Mouse (Mus musculus) left cerebral cortex, postnatal 25 days (tissue): ENCODE measurements around the gene Gnb2. TPM values are rescaled to one million over a fixed set of nuclear protein-coding genes. Genes with fewer than 3 reads are reported as not detected.

Experiments used
- DNase-seq, 2 experiments: peaks; one replicate each; pipeline ENCODE4 v3.0.0; 2022; ENCODE audit warnings: low spot score in 2 of 2, mixed read lengths in 1 of 2
- intact Hi-C: fragments of 180-260 bp; cut with DNase I; formaldehyde crosslinking; loops from one replicate; pipeline ENCODE4 v1.15.1; 2025
- total RNA-seq, 2 experiments: library from RNA; stranded (reverse); gene quantifications; 2 replicates each; pipeline ENCODE4 v1.2.3; 2021

The Gnb2 gene
- 100 to 1,000 TPM; 662 to 684 TPM for total RNA-seq

DNA sequence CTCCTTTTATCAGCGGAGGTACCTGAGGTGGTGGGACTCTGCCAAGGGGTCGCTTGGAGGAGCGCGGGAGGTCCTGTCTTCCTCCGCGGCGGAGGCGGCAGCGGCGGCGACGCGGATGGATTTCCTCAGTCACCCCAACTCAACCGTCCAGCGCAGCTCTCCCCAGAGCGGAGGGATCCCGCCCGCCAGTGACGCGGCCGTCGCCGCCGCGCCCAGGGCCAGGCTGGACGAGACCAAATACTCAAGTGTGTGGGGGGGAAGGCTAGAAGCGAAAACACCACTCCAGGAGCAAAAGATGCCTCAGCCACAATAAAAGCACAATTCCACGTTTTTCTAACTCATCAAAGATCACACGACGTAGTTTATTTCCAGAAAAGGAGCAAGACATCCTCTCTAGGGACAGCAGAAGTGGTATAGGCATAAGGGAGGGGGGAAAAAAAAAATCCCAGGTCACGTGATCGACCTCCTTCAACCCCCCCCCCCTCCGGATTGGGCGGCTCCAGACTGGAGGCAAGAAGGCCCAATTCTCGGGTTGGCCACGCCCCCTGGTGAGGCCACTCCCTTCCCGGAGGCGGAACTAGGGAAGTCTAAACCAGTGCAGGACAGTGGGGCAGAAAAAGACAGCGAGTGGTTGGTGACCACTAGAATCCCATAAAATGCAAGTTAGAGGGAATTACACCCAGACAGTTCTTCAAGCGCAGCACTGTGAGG is at the start of gene Gnb2, which contains the start of gene Epo:
Gene Gnb2 (minus strand): TSS at position 394 of the 711 bp plus-strand sequence.
Gene Epo (minus strand): TSS at position 126 of the 711 bp plus-strand sequence.
- intact Hi-C loops, result loop anchor here (1.0 to 10.0 kb wide), 7 partner anchors 20 to 498 kb away; partner anchors contain the start of genes Actl6b, Fbxo24, Gm20605 and Lrch4

DNA sequence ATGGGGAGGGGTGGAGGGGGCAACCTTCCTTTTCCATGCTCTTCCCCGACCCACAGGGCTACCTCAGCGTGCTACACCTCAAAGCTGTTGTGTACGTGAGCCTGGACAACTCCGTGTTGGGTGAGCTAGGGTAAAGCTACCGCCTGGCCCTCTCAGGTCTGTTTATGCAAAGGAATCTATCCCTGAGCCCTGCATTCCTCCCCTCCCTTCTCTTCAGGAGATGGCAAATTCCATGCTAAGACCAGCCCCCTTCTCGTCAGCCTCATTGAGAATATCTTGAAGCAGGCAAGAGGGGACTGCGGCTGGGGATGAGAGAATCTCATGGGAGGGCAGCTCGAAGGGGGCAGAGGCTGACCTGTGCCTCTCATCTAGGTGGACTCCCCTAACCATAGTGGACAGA is 49.4 kb upstream of the Gnb2 start:
- intact Hi-C loops, result loop anchor here (5.0 kb wide), 1 partner anchor 70 kb away; no protein-coding TSS in a partner anchor
- DNase-seq, result no peak

More for the DNA sequence above, at the start of gene Gnb2, which contains the start of gene Epo:
- peak; percentile 98 for DNase-seq

- intact Hi-C loops, result loop anchor here (5.0 kb wide), 1 partner anchor 68 kb away; no protein-coding TSS in a partner anchor
These were observed 46.9 kb upstream of the Gnb2 start for GRCm38 (mm10) chr5:137580246-137580645.

GRCm38 (mm10) chr5:137574470-137574901 is 41.2 kb upstream of the Gnb2 start:
- DNase-seq, result peak; percentile 52 to 68
- intact Hi-C loops, result no loop called here

More at GRCm38 (mm10) chr5:137580246-137580645, 46.9 kb upstream of the Gnb2 start:
- no peak for DNase-seq

DNA sequence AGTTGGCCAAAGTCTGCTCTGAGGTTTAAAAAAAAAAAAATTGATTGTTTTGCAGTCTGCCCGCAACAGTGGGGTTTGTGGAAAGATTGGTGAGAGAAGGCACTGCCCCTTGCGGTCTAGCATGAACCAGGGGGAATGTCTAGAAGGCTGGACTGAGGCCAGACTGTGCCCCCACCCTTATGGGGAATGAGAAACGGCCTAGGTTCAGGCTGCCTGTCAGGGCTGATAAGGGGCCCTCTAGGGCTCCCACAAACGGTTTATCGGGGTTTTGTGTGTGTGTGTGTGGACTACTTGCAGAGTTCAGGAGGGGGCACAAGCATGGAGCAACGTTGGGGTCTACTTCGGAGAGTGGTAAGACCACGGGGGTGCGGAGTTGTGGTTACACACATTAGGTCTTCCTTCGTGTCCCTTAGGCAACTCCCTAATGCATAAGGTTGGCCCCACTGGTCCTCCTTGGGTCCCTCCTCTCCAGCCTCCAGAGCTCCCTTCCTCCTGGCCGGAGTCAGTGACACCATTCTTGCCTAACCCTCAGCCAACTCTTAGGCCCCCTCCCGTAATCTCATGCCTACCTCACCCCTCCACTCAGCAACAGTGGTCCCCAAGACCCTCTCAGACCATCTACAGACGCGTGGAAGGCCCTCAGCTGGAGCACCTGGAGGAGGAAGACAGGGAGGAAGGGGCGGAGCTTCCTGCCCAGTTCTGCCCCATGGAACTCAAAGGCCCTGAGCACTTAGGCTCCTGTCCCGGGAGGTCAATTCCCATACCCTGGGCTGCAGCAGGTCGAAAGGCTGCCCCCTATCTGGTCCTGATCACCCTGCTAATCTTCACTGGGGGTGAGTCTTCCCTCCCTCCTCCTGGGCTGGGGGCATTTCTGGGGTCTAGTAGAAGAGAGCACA is 37.6 kb upstream of the Gnb2 start:
- intact Hi-C loops, result no loop called here
- no peak for DNase-seq

DNA sequence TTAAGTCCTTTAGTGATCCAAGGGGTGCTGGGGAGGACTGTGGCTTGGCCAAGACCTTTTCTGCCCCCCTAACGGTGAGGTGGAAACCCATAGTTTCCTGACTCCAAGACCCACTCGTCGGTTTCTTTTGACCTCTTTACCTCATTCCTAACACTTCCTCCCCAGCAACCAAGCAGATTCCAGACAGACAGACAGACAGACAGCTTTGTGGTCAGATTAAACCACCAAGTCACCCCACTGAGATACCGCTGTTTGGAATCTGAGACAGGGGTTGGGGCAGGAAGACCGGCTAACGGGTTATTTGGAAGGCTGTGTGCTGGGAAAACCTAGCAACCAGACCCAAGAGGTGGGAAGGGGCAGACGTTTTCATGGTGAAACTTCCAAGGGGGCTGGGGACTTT is 36.9 kb upstream of the Gnb2 start:
- intact Hi-C loops, result no loop called here
- no peak for DNase-seq

DNA sequence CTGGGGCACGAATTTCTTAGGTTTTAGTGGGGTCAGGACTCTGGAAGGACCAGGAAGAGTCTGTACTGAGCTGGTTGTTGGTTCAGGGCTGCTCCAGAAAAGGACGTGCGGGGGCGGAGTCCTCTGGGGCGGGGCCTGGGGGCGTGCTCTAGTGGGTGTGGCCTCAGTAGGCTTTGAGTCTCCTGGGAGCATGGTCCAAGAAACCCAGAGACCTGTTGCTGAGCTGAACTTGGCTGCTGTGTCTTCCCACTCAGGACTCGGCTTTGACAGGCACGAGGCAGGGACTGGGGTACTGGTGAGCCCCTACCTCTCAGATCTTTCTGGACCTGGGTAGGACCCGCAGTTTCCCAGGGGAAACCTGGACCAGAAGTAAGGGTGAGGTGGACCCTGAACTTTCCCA is 36.4 kb upstream of the Gnb2 start, which contains the start of gene Tfr2:
Gene Tfr2 (plus strand): TSS at position 176 of the 400 bp plus-strand sequence.
- DNase-seq, result no peak
- intact Hi-C loops, result no loop called here

DNA sequence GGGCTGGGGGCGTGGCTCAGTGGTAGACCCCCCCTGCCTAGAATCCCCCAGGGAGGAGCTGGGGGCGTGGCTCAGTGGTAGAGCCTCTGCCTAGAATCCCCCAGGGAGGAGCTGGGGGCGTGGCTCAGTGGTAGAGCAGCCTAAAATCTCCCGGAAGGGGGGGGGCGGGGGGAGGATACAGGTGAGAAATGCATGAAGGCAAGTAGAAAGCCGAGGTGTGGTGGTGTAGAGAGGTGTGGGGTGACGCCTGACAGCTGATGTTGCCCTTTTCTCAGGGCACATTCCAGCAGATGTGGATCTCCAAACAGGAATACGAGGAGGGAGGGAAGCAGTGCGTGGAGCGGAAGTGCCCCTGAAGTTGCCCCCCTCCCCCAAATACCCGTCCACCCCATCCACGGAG is 35.7 kb upstream of the Gnb2 start:
- DNase-seq, result no peak
- intact Hi-C loops, result no loop called here

DNA sequence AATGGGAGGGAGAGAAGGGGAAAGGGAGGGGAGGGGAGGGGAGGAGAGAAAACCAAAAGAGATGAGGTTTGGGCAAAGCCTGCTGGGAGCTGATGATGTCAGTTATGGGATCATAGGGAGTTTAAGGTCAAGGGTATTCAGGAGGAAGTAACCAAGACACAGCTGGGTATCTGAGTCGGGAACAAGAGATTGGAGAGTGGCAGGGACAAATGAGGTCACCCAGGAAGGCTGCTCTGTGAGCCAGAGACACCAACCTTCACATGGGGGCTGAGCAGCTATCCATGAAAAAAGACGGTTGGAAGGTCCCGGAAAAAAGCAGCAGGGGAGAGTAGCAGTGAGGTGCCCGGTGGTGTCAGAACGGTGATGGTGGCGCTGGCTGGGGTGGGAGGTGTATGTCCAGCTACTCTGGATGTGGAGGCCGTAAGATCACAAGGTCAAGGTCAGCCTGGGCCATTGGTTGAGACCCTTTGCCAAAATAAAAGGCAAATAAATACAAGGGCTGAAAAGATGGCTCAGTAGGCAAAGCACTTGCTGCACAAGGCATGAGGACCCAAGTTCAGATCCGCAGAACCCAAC is 35.0 kb upstream of the Gnb2 start:
- DNase-seq, result no peak
- intact Hi-C loops, result no loop called here

DNA sequence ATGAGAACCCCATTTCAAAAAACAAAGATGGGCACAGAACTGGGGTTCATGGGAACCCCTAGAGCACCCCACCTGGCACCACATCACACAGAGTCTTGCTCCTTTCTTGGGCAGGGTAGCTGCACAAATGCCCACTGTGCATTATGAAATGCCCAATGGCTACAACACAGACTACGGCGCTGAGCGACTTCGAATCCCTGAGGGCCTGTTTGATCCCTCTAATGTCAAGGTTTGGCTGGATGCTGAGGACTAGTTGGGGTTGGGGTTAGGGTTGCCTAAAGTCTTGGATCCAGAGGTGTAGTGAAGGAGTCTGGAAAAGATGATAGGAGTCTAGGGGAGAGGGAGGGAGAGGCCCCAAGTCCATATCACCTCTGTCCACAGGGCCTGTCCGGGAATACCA is 33.1 kb upstream of the Gnb2 start:
- intact Hi-C loops, result no loop called here
- DNase-seq, result no peak

- intact Hi-C loops, result no loop called here
These were observed 32.4 kb upstream of the Gnb2 start for GRCm38 (mm10) chr5:137565744-137566143.

GRCm38 (mm10) chr5:137562965-137563364 is 29.7 kb upstream of the Gnb2 start:
- peak; percentile 47 to 78 for DNase-seq
- intact Hi-C loops, result no loop called here

More at GRCm38 (mm10) chr5:137565744-137566143, 32.4 kb upstream of the Gnb2 start:
- no peak for DNase-seq

DNA sequence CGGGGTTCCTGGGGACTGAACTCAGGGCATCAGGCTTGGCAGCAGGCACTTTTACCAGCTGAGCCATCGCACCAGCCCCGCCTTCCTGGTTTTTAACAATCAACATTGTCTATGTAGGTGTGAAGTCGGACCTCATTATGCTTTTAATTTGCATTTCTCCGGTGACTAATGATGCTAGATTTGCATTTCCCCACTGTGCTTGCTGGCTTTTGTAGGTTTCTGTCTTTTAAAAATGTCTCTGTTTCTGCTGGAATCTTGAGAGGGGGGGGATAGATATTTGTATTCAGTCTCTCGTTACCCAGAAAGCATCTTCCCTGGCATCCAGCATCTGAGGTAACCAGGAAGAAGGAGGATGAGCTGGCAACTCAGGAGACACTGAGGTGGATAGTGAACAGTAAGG is 28.2 kb upstream of the Gnb2 start:
- intact Hi-C loops, result loop anchor here (1.0 kb wide), 1 partner anchor 28 kb away; the partner anchor contains the start of genes Epo and Gnb2
- peak; percentile 21 to 75 for DNase-seq

DNA sequence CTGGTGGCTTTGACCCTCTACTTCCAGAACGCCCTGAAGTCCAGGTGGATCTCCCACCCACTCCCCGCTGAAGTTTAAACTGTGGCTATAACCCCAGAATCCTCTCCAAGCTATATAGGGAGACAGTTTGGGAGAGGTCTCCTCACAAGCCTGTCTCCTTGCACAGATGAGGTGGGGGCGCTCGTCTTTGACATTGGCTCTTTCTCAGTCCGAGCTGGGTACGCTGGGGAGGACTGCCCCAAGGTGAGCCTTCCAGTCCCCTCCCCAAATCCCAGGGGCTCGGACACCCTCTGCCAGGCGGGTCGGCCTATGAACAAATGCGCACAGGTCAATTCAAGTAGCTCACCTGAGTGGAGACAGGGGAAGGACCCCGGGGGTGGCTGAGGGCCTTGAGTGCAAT is 20.6 kb upstream of the Gnb2 start:
- DNase-seq, result no peak
- intact Hi-C loops, result loop anchor here (1.0 kb wide), 1 partner anchor 21 kb away; the partner anchor contains the start of genes Epo and Gnb2

- intact Hi-C loops, result loop anchor here (1.0 kb wide), 1 partner anchor 20 kb away; the partner anchor contains the start of genes Epo and Gnb2
- DNase-seq, result peak; percentile 91 to 95
These were observed 20.1 kb upstream of the Gnb2 start, which contains the start of gene Actl6b for GRCm38 (mm10) chr5:137553411-137553837. Gene Actl6b, plus strand, starts transcription at chr5:137553517.

- intact Hi-C loops, result loop anchor here (1.0 kb wide), 1 partner anchor 20 kb away; the partner anchor contains the start of genes Epo and Gnb2
These were observed 19.7 kb upstream of the Gnb2 start for GRCm38 (mm10) chr5:137553000-137553399.

GRCm38 (mm10) chr5:137551119-137551518 is 17.8 kb upstream of the Gnb2 start:
- intact Hi-C loops, result no loop called here
- no peak for DNase-seq

More at GRCm38 (mm10) chr5:137553000-137553399, 19.7 kb upstream of the Gnb2 start:
- DNase-seq, result no peak

DNA sequence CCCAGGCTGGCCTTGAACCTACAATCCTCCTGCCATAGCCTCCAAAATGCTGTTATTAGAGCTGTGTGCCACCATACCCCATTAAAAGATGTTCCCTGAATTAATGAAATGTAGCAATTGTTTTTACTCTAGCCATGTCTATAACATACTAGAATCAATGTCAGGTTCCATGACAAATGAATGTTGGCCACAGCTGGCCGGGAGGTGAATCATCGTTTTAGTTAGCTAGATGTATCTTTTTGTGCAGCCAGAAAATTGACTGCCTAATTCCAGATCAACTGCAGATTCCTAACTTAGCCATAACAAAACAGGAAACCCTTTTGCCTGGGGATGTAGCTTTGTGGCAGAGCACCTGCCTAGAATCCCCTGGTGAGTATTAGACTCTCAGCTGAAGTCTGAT is 16.5 kb upstream of the Gnb2 start:
- intact Hi-C loops, result no loop called here
- DNase-seq, result no peak

GRCm38 (mm10) chr5:137545596-137545995 is 12.3 kb upstream of the Gnb2 start:
- intact Hi-C loops, result no loop called here
- no peak for DNase-seq
